Mouse (Mus musculus) lung, embryonic 14.5 days (tissue): ENCODE measurements around the gene 4931428L18Rik. TPM values are rescaled to one million over a fixed set of nuclear protein-coding genes. Genes with fewer than 3 reads are reported as not detected.

Source experiments
- ATAC-seq: fragments of 200-750 bp; cut with Nextera tagmentation; 2 replicates; pipeline ENCODE4 v1.8.0; 2017; ENCODE audit warnings: mild to moderate bottlenecking, moderate TSS enrichment, moderate library complexity; ENCODE audit not compliant: insufficient read depth
- DNase-seq: peaks from one replicate; pipeline ENCODE4 v3.0.0-alpha.2; 2015
- H3K27ac ChIP-seq: fragments of 300-500 bp; sonication (generic); 2 replicates; pipeline ENCODE4 v1.5.1; 2014; ENCODE audit warnings: low read depth, mild to moderate bottlenecking, moderate library complexity
- H3K27me3 ChIP-seq: fragments of 300-500 bp; sonication (generic); 2 replicates; pipeline ENCODE4 v1.6.1; 2014; ENCODE audit warnings: low read length, control low read depth; ENCODE audit not compliant: insufficient read depth
- H3K36me3 ChIP-seq: fragments of 300-500 bp; sonication (generic); 2 replicates; pipeline ENCODE4 v1.6.1; 2014; ENCODE audit warnings: control low read depth; ENCODE audit not compliant: insufficient read depth
- H3K4me1 ChIP-seq: fragments of 300-500 bp; sonication (generic); 2 replicates; pipeline ENCODE4 v1.6.1; 2014; ENCODE audit warnings: antibody characterized with exemption, control low read depth; ENCODE audit not compliant: insufficient read depth
- H3K4me2 ChIP-seq: fragments of 300-500 bp; sonication (generic); 2 replicates; pipeline ENCODE4 v1.6.1; 2014; ENCODE audit warnings: mild to moderate bottlenecking
- H3K4me3 ChIP-seq: fragments of 300-500 bp; sonication (generic); 2 replicates; pipeline ENCODE4 v1.5.1; 2014; ENCODE audit warnings: low read depth, low read length
- H3K9ac ChIP-seq: fragments of 300-500 bp; sonication (generic); 2 replicates; pipeline ENCODE4 v1.6.1; 2014
- H3K9me3 ChIP-seq: fragments of 300-500 bp; sonication (generic); 2 replicates; pipeline ENCODE4 v1.6.1; 2016; ENCODE audit warnings: low read depth, low read length, control low read depth
- CTCF ChIP-seq: IDR thresholded peaks from 2 replicates; pipeline ENCODE4 v1.5.1; 2016; ENCODE audit warnings: antibody characterized with exemption, low read depth
- WGBS: fragments of 180-500 bp; shearing (Covaris S2); extraction: QIAGEN DNeasy Blood & Tissue Kit; methylation state at CpG from one replicate; pipeline ENCODE4 v1.1.7; 2014; 5-methylcytosine and 5-hydroxymethylcytosine counted together
- polyA plus RNA-seq: library from polyadenylated mRNA; unstranded; fragments of >200 nt; fragmentation: Nextera tagmentation; extraction: Ambion mirVana; gene quantifications from 2 replicates; pipeline ENCODE4 v1.2.1, GENCODE M21; 2014

The 4931428L18Rik gene
- polyA plus RNA-seq, 1 experiment from 2014 or later: not detected

DNA sequence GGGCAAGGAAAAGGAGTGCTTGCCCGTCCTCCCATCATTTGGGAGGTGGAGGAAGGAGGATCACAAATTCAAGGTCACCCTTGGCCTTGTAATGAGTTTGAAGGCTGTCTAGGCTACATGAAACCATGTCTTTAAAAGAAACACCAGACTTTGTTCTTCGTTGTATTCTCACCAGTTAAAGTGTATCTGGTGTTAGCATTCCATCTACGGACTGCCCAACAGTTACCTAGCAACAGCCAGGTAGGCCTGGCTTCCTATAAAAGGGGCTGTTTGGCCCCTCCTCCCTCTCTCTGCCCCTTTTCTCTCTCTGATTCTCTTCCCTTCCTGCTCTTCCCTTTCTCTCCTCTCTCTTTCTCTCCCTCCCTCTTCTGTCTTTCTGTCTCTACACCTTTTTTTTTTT, 71.9 kb downstream of the 4931428L18Rik start:
- 53% methylated on average over 3 of the region's 3 CpGs for WGBS

DNA sequence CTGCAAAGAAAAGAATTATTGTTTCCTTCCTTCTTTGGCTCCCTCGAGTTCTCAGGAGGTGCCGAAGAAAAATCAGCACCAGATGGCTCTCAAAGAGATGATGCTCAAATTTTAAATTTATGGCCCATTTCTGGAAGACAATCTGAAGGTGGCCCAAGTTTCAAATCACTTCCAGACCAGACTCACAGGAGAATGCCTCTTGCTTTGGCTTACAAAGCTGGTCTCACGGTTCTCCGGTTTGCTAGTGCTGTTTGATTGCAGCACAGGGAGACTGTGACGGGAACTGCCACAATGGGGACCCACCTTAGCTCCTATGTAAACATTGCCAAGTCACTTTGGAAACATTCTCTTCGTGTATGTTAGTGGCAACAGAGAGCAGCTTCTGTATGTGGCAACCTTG, 72.8 kb downstream of the 4931428L18Rik start:
- ATAC-seq: peak; percentile 44; the same call in 1 of the 2 replicates
- H3K4me2 ChIP-seq: no peak overlapping the region
- DNase-seq: peak; percentile 6

More for the DNA sequence above, 71.9 kb downstream of the 4931428L18Rik start:
- TF ChIP-seq CTCF: no peak
- DNase-seq: no peak
- Histone ChIP-seq H3K9ac (no peak overlapping the region), H3K9me3 (no peaks in the 10 kb centered on the region), H3K27ac (no peak overlapping the region), H3K36me3 (no peaks in the 10 kb centered on the region), H3K4me3 (no peak overlapping the region), H3K4me2 (no peak overlapping the region), H3K27me3 (no peaks in the 10 kb centered on the region), H3K4me1 (no peaks in the 10 kb centered on the region)
- ATAC-seq: no peak

DNA sequence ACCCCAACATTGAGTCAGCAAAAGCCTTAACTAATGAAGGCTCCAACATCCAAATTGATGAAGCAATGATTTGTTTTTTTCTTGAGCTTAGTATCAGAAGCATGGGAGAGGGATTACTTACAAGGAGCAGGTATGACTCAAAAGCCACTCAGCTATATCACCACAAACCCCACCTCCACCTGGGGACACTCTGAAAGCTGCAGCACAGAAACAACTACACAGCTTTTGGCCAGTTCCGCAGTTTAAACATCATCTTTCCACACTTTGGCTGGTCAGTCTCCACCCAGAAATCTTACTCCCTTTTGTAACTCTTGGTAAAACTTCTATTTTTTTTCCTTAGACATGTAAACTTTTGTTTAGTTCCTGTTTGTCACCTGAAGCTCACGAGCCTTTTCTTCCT, 78.9 kb downstream of the 4931428L18Rik start:
- Histone ChIP-seq H3K4me2 (no peak overlapping the region), H3K9me3 (no peaks in the 10 kb centered on the region), H3K27me3 (no peaks in the 10 kb centered on the region), H3K4me1 (0 out of 2 replicates have a peak, but pooled peaks cover 3% of the 10 kb centered on the region), H3K9ac (no peak overlapping the region), H3K4me3 (no peak overlapping the region), H3K27ac (no peak overlapping the region), H3K36me3 (no peaks in the 10 kb centered on the region)
- DNase-seq (no peak), ATAC-seq (no peak; the same call in 1 of the 2 replicates)
- 65% methylated on average over 2 of the region's 2 CpGs for WGBS
- TF ChIP-seq CTCF: no peak

More for the DNA sequence above, 72.8 kb downstream of the 4931428L18Rik start:
- Histone ChIP-seq H3K27me3 (no peaks in the 10 kb centered on the region), H3K4me3 (no peak overlapping the region), H3K36me3 (no peaks in the 10 kb centered on the region), H3K9me3 (no peaks in the 10 kb centered on the region), H3K4me1 (no peaks in the 10 kb centered on the region), H3K27ac (no peak overlapping the region), H3K9ac (no peak overlapping the region)
- 20% methylated on average over 6 of the region's 6 CpGs for WGBS
- TF ChIP-seq CTCF: no peak

DNA sequence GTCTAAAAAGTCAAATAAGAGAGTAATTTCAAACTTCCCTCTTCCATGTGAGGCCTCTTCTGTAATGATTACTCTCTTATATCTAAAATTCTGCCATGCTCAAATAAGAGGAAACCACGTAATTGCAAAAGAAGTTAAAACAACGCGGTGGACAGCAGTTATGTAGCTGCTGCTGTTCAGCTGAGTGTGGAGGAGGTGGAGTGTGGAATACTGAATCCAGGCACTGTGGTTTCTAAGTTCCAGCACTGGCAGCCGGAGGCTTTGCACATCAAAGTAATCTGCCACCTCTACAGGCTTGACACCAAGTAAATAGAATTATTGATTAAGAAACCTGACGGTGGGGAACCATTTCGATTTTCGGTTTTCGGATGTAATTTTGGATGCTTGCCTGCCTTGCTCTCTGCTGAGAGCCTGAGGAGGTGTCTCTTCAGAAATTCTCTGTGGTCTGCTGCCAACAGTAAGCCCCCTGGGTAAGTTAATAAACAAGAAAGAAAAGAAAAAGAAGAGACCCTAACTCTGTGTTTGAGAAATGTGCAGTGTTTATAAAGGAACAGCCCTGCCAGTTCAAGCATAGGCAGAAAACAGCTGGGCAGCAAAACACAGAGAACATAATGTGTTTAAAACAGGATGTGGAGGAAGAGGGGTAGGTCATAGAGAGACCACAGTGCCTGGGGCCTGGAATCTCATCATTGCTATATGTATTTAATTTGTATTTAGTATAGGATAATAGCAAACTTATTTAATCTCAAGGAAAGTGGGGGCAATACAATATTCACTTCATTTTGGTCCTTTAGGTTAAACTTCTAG, 80.0 kb downstream of the 4931428L18Rik start:
- H3K9ac ChIP-seq: no peak overlapping the region; the same call in 1 of the 2 replicates
- peak overlapping the region; percentile 38; the same call in 1 of the 2 replicates for H3K4me2 ChIP-seq
- H3K27me3 ChIP-seq: no peaks in the 10 kb centered on the region
- 13% methylated on average over 8 of the region's 8 CpGs for WGBS
- peak; percentile 70 for DNase-seq
- H3K4me1 ChIP-seq: 0 out of 2 replicates have a peak, but pooled peaks cover 3% of the 10 kb centered on the region
- no peak overlapping the region for H3K4me3 ChIP-seq
- peak; percentile 86 for ATAC-seq
- TF ChIP-seq CTCF: no peak
- H3K27ac ChIP-seq: peak overlapping the region; percentile 30
- H3K9me3 ChIP-seq: no peaks in the 10 kb centered on the region
- H3K36me3 ChIP-seq: no peaks in the 10 kb centered on the region

DNA sequence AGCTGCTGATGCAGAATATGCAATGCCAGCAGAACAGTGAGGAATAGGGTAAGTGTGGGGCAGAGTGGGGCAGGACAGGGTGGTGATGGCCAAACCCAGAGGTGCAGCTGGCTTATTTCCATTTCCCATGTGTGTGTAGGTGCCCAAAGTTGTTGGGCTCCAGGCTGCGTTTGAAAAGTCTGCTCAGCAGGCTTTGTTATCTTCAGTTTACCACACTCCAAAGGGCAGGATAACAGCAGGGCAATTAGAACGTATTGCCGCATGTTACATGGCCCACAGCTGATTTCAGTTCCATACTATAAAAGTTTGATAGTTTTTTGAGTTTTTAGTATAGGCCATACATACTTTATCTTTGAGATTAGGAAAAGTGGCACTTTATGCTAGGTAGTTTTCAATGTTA, 84.1 kb downstream of the 4931428L18Rik start:
- no peak overlapping the region for H3K4me2 ChIP-seq
- H3K27ac ChIP-seq: no peak overlapping the region
- no peak for TF ChIP-seq CTCF
- H3K4me1 ChIP-seq: 0 out of 2 replicates have a peak, but pooled peaks cover 3% of the 10 kb centered on the region
- no peak overlapping the region for H3K4me3 ChIP-seq
- H3K27me3 ChIP-seq: no peaks in the 10 kb centered on the region
- ATAC-seq (no peak), DNase-seq (no peak)
- no peaks in the 10 kb centered on the region for H3K9me3 ChIP-seq
- 42% methylated on average over 3 of the region's 3 CpGs for WGBS
- no peaks in the 10 kb centered on the region for H3K36me3 ChIP-seq
- H3K9ac ChIP-seq: no peak overlapping the region

DNA sequence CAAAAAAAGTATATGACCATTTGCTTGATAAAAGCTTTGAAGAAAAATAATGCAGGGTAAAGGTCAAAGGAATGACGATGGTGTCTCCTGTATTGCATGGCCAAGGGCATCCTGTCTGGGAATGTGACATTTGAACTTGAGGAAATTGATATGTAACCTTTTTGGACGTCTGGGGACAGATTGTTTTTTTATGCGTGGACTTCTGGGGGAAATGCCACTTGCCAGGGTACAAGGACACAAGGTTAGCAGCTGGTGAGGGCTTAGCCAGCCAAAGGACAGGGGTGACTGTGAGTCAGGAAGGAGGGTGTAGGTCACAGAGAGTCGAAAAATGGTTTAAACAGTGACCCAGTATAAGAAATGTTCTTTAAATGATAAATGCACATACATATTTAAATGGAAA, 109.0 kb downstream of the 4931428L18Rik start:
- ATAC-seq (no peak), DNase-seq (no peak)
- TF ChIP-seq CTCF: no peak
- no peak overlapping the region for H3K27ac ChIP-seq
- H3K4me2 ChIP-seq: no peak overlapping the region
- no peaks in the 10 kb centered on the region for H3K9me3 ChIP-seq
- WGBS: 55% methylated on average over 4 of the region's 4 CpGs
- no peak overlapping the region for H3K9ac ChIP-seq
- no peak overlapping the region for H3K4me3 ChIP-seq
- H3K36me3 ChIP-seq: no peaks in the 10 kb centered on the region
- H3K27me3 ChIP-seq: no peaks in the 10 kb centered on the region
- H3K4me1 ChIP-seq: no peaks in the 10 kb centered on the region

DNA sequence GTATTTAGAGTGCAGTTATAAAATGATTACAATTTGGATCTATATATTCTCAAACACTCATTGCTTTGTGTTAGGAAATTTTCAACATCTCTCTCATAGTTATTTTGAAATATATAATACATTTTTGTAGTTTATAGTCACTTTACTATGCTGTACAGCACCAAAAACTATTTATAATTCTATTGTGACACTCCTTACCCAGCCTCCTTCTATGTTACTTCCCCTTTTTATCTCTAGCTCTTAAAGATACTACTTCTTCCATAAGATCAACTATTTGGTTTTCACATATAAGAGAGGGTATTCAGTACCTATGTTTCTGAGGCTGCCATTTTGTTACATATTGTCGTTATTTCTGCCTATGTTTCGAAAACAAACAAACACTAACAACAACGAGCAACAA, 114.5 kb downstream of the 4931428L18Rik start:
- ATAC-seq (no peak), DNase-seq (no peak)
- H3K4me3 ChIP-seq: no peak overlapping the region
- WGBS: 72% methylated on average over 3 of the region's 3 CpGs
- H3K27me3 ChIP-seq: no peaks in the 10 kb centered on the region
- no peak overlapping the region for H3K27ac ChIP-seq
- no peaks in the 10 kb centered on the region for H3K9me3 ChIP-seq
- TF ChIP-seq CTCF: no peak
- H3K4me1 ChIP-seq: peaks cover 3% of the 10 kb centered on the region; the same call in 1 of the 2 replicates
- H3K36me3 ChIP-seq: no peaks in the 10 kb centered on the region
- H3K9ac ChIP-seq: no peak overlapping the region
- no peak overlapping the region for H3K4me2 ChIP-seq
